Mouse (Mus musculus): ENCODE data around the gene Slc9a3r1.

Gene Slc9a3r1

GRCm38 (mm10) chr11:115223451-115223850 is 60.3 kb downstream of the Slc9a3r1 start:
- CTCF ChIA-PET = interaction anchor here (1.2 kb wide), 1 partner anchor 19 kb away, joined by 4 read pairs; no protein-coding TSS in a partner anchor

DNA sequence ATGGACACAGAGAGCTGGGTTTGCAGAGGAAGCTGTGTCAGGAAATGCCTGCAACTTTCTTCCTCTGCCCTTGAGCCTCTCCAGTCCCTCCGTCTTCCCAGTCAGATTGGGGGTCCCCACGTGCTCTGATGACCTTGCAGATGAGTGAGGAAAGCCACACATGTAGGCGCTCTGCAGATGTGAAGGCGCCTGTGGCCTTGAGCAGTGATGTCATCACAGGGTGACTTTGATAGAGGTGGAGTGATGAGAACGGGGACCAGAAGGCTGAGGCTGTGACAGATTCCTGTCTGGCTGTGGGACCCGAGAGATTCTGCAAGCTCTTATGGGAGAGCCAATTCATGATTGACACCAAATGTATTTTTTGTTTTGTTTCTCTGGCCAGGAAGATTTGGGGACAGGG is 60.7 kb downstream of the Slc9a3r1 start:
- CTCF ChIA-PET = interaction anchor here (1.2 kb wide), 1 partner anchor 19 kb away, joined by 4 read pairs; no protein-coding TSS in a partner anchor

GRCm38 (mm10) chr11:115224889-115225288 is 61.7 kb downstream of the Slc9a3r1 start:
- CTCF ChIA-PET = interaction anchor here (1.2 kb wide), 1 partner anchor 20 kb away, joined by 4 read pairs; no protein-coding TSS in a partner anchor

GRCm38 (mm10) chr11:115225301-115225700 is 62.2 kb downstream of the Slc9a3r1 start:
- CTCF ChIA-PET = interaction anchor here (0.6 kb wide), 1 partner anchor 10 kb away, joined by 3 read pairs; no protein-coding TSS in a partner anchor

DNA sequence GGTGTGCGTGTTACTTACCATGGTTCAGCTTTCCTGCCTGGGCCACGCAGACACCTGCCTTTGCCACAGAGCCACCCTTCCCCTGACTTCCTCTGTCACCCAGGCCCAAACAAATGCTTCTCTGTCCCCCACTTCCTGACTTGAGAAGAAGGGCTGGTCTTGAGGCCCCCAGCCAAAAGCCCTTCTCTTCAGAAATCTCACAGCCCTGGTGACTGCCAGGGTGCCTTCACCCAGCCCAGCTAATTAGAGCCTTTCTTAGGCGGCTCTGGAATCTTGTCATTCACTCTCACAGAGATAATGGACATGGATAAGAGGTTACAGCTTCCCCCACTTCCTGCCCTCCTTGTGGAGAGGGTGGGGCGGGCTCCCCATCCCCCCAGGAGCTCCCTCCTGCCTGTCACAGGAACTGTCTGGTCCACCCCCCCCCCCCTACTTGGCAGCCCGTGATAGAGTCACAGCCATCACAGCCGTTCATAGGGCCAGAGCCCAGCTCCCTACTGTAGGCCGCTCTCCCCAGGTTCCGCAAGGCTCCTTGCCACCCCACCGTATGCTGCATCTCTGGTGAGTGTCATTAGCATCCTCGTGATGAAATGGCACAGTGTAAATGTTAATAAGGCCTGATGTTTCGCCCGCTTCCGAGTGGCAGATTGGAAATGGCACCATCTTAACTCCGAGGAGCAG is 63.8 kb downstream of the Slc9a3r1 start:
- CTCF ChIA-PET = interaction anchor here (0.6 to 0.7 kb wide), 2 partner anchors 15 to 1771 kb away, joined by 4 to 6 read pairs; no protein-coding TSS in a partner anchor

DNA sequence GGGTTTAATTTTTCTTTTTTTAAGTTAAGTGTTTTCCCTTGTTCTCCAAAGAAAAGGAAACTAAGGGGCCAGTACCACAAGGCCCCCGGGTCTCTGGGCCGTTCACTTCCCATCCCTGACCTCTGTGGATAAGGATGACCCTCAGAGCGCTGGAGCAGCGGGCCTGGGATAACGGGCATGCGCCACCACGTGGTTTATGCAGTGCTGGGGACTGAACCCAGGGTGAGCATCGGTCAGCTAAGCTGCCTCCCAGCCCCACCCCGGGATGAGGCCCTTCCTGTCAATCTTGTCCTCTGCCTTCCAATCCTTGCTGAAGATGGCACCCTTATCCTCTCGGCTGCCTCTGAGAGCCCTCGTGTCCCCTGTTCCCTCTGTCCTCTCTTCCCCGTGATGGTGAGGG is 64.5 kb downstream of the Slc9a3r1 start:
- CTCF ChIA-PET = no interaction called here

DNA sequence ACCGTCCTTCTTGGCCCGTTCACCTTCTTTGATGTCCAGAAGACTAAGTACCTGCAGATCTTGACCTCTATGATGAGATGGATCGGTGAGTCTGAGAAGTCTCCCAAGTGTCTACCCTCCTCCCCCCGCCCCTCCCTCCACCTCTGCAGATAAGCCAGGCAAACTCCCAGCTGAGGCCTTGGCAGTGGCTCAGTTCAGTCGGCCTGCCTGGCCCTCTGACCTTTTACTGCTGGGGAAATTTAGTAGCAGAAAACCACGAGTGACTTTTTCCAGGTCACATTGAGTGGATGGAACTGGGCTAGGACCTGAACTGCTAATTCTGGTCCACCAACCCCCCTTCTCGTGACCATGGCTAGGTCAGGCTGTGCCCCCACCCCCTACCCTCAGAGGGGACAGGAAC is 65.3 kb downstream of the Slc9a3r1 start:
- CTCF ChIA-PET = interaction anchor here (0.7 kb wide), 1 partner anchor 40 kb away, joined by 3 read pairs; no protein-coding TSS in a partner anchor

- CTCF ChIA-PET = interaction anchor here (0.7 kb wide), 1 partner anchor 41 kb away, joined by 3 read pairs; no protein-coding TSS in a partner anchor
These were observed 66.1 kb downstream of the Slc9a3r1 start for GRCm38 (mm10) chr11:115229021-115229930.
